Mouse (Mus musculus) stomach, embryonic 15.5 days (tissue): ENCODE measurements around the gene Epc2. TPM values are rescaled to one million over a fixed set of nuclear protein-coding genes. Genes with fewer than 3 reads are reported as not detected.

Experiments
- ATAC-seq: fragments of 200-750 bp; cut with Nextera tagmentation; 2 replicates; pipeline ENCODE4 v1.8.0; 2017; ENCODE audit warnings: low read depth, moderate number of reproducible peaks, moderate TSS enrichment; ENCODE audit not compliant: insufficient read depth, low FRiP score
- H3K27ac ChIP-seq: fragments of 300-500 bp; sonication (generic); 2 replicates; pipeline ENCODE4 v1.5.1; 2015; ENCODE audit warnings: mild to moderate bottlenecking, inconsistent platforms
- H3K27me3 ChIP-seq: fragments of 300-500 bp; sonication (generic); replicated peaks from 2 replicates; pipeline ENCODE4 v1.6.1; 2015; ENCODE audit warnings: inconsistent platforms
- H3K36me3 ChIP-seq: fragments of 300-500 bp; sonication (generic); 2 replicates; pipeline ENCODE4 v1.6.1; 2015; ENCODE audit warnings: inconsistent platforms
- H3K4me1 ChIP-seq: fragments of 300-500 bp; sonication (generic); 2 replicates; pipeline ENCODE4 v1.6.1; 2015; ENCODE audit warnings: inconsistent platforms
- H3K4me2 ChIP-seq: fragments of 300-500 bp; sonication (generic); 2 replicates; pipeline ENCODE4 v1.6.1; 2015; ENCODE audit warnings: mild to moderate bottlenecking, inconsistent platforms
- H3K4me3 ChIP-seq: fragments of 300-500 bp; sonication (generic); replicated peaks from 2 replicates; pipeline ENCODE4 v1.5.1; 2015; ENCODE audit warnings: inconsistent platforms
- H3K9ac ChIP-seq: fragments of 300-500 bp; sonication (generic); 2 replicates; pipeline ENCODE4 v1.6.1; 2015; ENCODE audit warnings: inconsistent platforms
- H3K9me3 ChIP-seq: fragments of 300-500 bp; sonication (generic); 2 replicates; pipeline ENCODE4 v1.6.1; 2016; ENCODE audit warnings: inconsistent platforms
- WGBS: fragments of 180-500 bp; shearing (Covaris S2); methylation state at CpG from one replicate; pipeline ENCODE4 v1.1.7; 2015; 5-methylcytosine and 5-hydroxymethylcytosine counted together
- polyA plus RNA-seq: library from polyadenylated mRNA; unstranded; fragments of >200 nt; fragmentation: Nextera tagmentation; extraction: Ambion mirVana; gene quantifications from 2 replicates; pipeline ENCODE4 v1.2.1, GENCODE M21; 2015

Epc2 gene
- 5.3 and 6.3 TPM in 2 replicates for polyA plus RNA-seq

- Histone ChIP-seq H3K4me2 (peak within 1 kb of the TSS; percentile 85), H3K9ac (peak within 1 kb of the TSS; percentile 77), H3K36me3 (no peaks in the 10 kb centered on the region), H3K4me1 (no peaks in the 10 kb centered on the region), H3K27me3 (no peaks in the 10 kb centered on the region), H3K27ac (peak within 1 kb of the TSS; percentile 98), H3K4me3 (peak within 1 kb of the TSS; percentile 85), H3K9me3 (no peaks in the 10 kb centered on the region)
- ATAC-seq, result peak; percentile 83
- under 1% methylated on average over 63 of the region's 88 CpGs for WGBS
Measured at GRCm38 (mm10) chr2:49450931-49451636, at the start of gene Epc2. Epc2 (plus strand) TSS chr2:49451486.

- H3K27me3 ChIP-seq, result no peaks in the 10 kb centered on the region
- H3K36me3 ChIP-seq, result no peaks in the 10 kb centered on the region
- no peak overlapping the region for H3K4me2 ChIP-seq
- H3K9ac ChIP-seq, result no peak overlapping the region
- no peak overlapping the region for H3K27ac ChIP-seq
- no peak overlapping the region for H3K4me3 ChIP-seq
- WGBS, result 33% methylated on average over 2 of the region's 2 CpGs
- no peaks in the 10 kb centered on the region for H3K4me1 ChIP-seq
- no peak for ATAC-seq
- no peaks in the 10 kb centered on the region for H3K9me3 ChIP-seq
Measured at GRCm38 (mm10) chr2:49405954-49406353, 45.3 kb upstream of the Epc2 start.

- H3K27me3 ChIP-seq, result no peaks in the 10 kb centered on the region
- no peak overlapping the region for H3K9ac ChIP-seq
- ATAC-seq, result no peak
- H3K9me3 ChIP-seq, result no peaks in the 10 kb centered on the region
- no peak overlapping the region for H3K4me3 ChIP-seq
- H3K4me2 ChIP-seq, result no peak overlapping the region
- no peaks in the 10 kb centered on the region for H3K4me1 ChIP-seq
- H3K36me3 ChIP-seq, result no peaks in the 10 kb centered on the region
- 80% methylated on average over 5 of the region's 5 CpGs for WGBS
- no peak overlapping the region for H3K27ac ChIP-seq
Measured at GRCm38 (mm10) chr2:49411685-49412084, 39.6 kb upstream of the Epc2 start.

GRCm38 (mm10) chr2:49412576-49412975 lies 38.7 kb upstream of the Epc2 start:
- Histone ChIP-seq H3K4me3 (no peak overlapping the region), H3K4me1 (no peaks in the 10 kb centered on the region), H3K4me2 (no peak overlapping the region), H3K9ac (no peak overlapping the region), H3K27me3 (no peaks in the 10 kb centered on the region), H3K27ac (no peak overlapping the region), H3K36me3 (no peaks in the 10 kb centered on the region), H3K9me3 (no peaks in the 10 kb centered on the region)
- no peak for ATAC-seq
- WGBS, result 74% methylated on average over 6 of the region's 6 CpGs

- H3K9ac ChIP-seq, result no peak overlapping the region
- H3K36me3 ChIP-seq, result no peaks in the 10 kb centered on the region
- H3K4me3 ChIP-seq, result no peak overlapping the region
- H3K27me3 ChIP-seq, result no peaks in the 10 kb centered on the region
- no peaks in the 10 kb centered on the region for H3K4me1 ChIP-seq
- ATAC-seq, result no peak
- H3K27ac ChIP-seq, result no peak overlapping the region
- WGBS, result 63% methylated on average over 3 of the region's 3 CpGs
- no peak overlapping the region for H3K4me2 ChIP-seq
- H3K9me3 ChIP-seq, result no peaks in the 10 kb centered on the region
Measured at GRCm38 (mm10) chr2:49415868-49416267, 35.4 kb upstream of the Epc2 start.

GRCm38 (mm10) chr2:49417018-49417604 lies 34.2 kb upstream of the Epc2 start:
- H3K27ac ChIP-seq, result no peak overlapping the region
- ATAC-seq, result no peak
- H3K4me1 ChIP-seq, result no peaks in the 10 kb centered on the region
- no peak overlapping the region for H3K4me3 ChIP-seq
- 75% methylated on average over 10 of the region's 10 CpGs for WGBS
- H3K36me3 ChIP-seq, result no peaks in the 10 kb centered on the region
- no peaks in the 10 kb centered on the region for H3K9me3 ChIP-seq
- H3K9ac ChIP-seq, result no peak overlapping the region
- H3K4me2 ChIP-seq, result no peak overlapping the region
- no peaks in the 10 kb centered on the region for H3K27me3 ChIP-seq

- 77% methylated on average over 3 of the region's 3 CpGs for WGBS
- Histone ChIP-seq H3K9me3 (no peaks in the 10 kb centered on the region), H3K36me3 (no peaks in the 10 kb centered on the region), H3K4me1 (no peaks in the 10 kb centered on the region), H3K27ac (no peak overlapping the region), H3K4me3 (no peak overlapping the region), H3K9ac (no peak overlapping the region), H3K27me3 (no peaks in the 10 kb centered on the region), H3K4me2 (no peak overlapping the region)
- no peak for ATAC-seq
Measured at GRCm38 (mm10) chr2:49420396-49420795, 30.9 kb upstream of the Epc2 start.

- H3K9me3 ChIP-seq, result no peaks in the 10 kb centered on the region
- H3K9ac ChIP-seq, result no peak overlapping the region
- no peak overlapping the region for H3K4me3 ChIP-seq
- WGBS, result 79% methylated on average over 2 of the region's 2 CpGs
- no peak for ATAC-seq
- H3K4me1 ChIP-seq, result no peaks in the 10 kb centered on the region
- H3K27me3 ChIP-seq, result no peaks in the 10 kb centered on the region
- H3K27ac ChIP-seq, result no peak overlapping the region
- no peaks in the 10 kb centered on the region for H3K36me3 ChIP-seq
- H3K4me2 ChIP-seq, result no peak overlapping the region
Measured at GRCm38 (mm10) chr2:49423857-49424256, 27.4 kb upstream of the Epc2 start.

- no peak overlapping the region for H3K4me2 ChIP-seq
- H3K27ac ChIP-seq, result no peak overlapping the region
- no peak overlapping the region for H3K4me3 ChIP-seq
- H3K9me3 ChIP-seq, result no peaks in the 10 kb centered on the region
- no peaks in the 10 kb centered on the region for H3K4me1 ChIP-seq
- no peak overlapping the region for H3K9ac ChIP-seq
- no peaks in the 10 kb centered on the region for H3K27me3 ChIP-seq
- H3K36me3 ChIP-seq, result no peaks in the 10 kb centered on the region
- ATAC-seq, result no peak
- WGBS, result 75% methylated on average over 4 of the region's 4 CpGs
Measured at GRCm38 (mm10) chr2:49424788-49425187, 26.5 kb upstream of the Epc2 start.

GRCm38 (mm10) chr2:49426175-49426574 lies 25.1 kb upstream of the Epc2 start:
- H3K36me3 ChIP-seq, result no peaks in the 10 kb centered on the region
- no peaks in the 10 kb centered on the region for H3K27me3 ChIP-seq
- no peak overlapping the region for H3K9ac ChIP-seq
- WGBS, result 49% methylated on average over 10 of the region's 10 CpGs
- ATAC-seq, result no peak
- H3K4me1 ChIP-seq, result no peaks in the 10 kb centered on the region
- H3K4me2 ChIP-seq, result no peak overlapping the region
- no peaks in the 10 kb centered on the region for H3K9me3 ChIP-seq
- H3K4me3 ChIP-seq, result no peak overlapping the region
- no peak overlapping the region for H3K27ac ChIP-seq

GRCm38 (mm10) chr2:49431015-49431414 lies 20.3 kb upstream of the Epc2 start:
- H3K9me3 ChIP-seq, result no peaks in the 10 kb centered on the region
- no peak for ATAC-seq
- no peaks in the 10 kb centered on the region for H3K4me1 ChIP-seq
- no peak overlapping the region for H3K4me3 ChIP-seq
- no peak overlapping the region for H3K27ac ChIP-seq
- no peak overlapping the region for H3K4me2 ChIP-seq
- no peak overlapping the region for H3K9ac ChIP-seq
- no peaks in the 10 kb centered on the region for H3K36me3 ChIP-seq
- no peaks in the 10 kb centered on the region for H3K27me3 ChIP-seq
- 88% methylated on average over 1 of the region's 1 CpGs for WGBS

- Histone ChIP-seq H3K27me3 (no peaks in the 10 kb centered on the region), H3K9me3 (no peaks in the 10 kb centered on the region), H3K4me2 (no peak overlapping the region), H3K36me3 (no peaks in the 10 kb centered on the region), H3K27ac (no peak overlapping the region), H3K4me1 (no peaks in the 10 kb centered on the region), H3K4me3 (no peak overlapping the region), H3K9ac (no peak overlapping the region)
- ATAC-seq, result no peak
- 80% methylated on average over 9 of the region's 9 CpGs for WGBS
Measured at GRCm38 (mm10) chr2:49433211-49433610, 18.1 kb upstream of the Epc2 start.
